In the genomic region with DNA sequence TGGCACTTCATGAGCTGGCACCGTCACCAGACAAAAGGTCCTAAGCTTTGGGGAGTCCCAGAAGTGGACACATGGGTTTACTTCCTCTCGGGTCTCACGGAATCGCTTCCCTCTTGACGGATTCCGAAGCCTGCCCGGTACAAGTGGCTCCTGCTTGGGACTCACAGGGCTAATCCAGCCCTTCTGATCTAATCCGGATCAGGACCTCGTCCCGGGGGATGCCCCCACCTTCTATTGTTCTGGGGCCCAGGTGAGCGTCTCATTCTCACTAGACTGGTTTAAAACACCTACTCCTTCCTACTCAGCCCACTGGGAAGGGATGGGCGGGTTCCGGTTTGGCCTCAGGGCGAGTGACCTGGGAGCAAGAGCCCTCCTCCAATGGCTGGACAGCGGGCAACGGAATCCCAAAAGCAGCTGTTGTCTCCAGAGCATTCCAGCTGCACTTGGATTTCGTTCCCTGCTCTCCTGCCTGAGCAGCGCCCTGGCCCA, we compare ENCODE assay signal across 8 mouse cellular contexts. TPM values are rescaled to one million over a fixed set of nuclear protein-coding genes. Genes with fewer than 3 reads are reported as not detected.
DNase-seq lines count a peak whose midpoint lies in the region; ATAC-seq and TF ChIP-seq lines count a peak whose summit lies in the region.

No protein-coding gene starts in this region.

- peak overlapping the region; percentile 82 for H3K9ac ChIP-seq in forebrain, embryonic 14.5 days (ENCODE audit: low read length)
- peak overlapping the region; percentile 76 for H3K9ac ChIP-seq in stomach, embryonic 14.5 days (replicated peaks; ENCODE audit: low read depth, low read length)

- H3K9me3 ChIP-seq in forebrain, embryonic 14.5 days (replicated peaks; ENCODE audit: control insufficient read depth, low read length): no peaks in the 10 kb centered on the region
- H3K9me3 ChIP-seq in stomach, embryonic 14.5 days (ENCODE audit: control insufficient read depth, low read depth, low read length): no peaks in the 10 kb centered on the region

- peak overlapping the region; percentile 72 for H3K4me3 ChIP-seq in forebrain, embryonic 14.5 days (ENCODE audit: low read depth, low read length)
- H3K4me3 ChIP-seq in kidney, adult 2 months (ENCODE audit: insufficient read depth, low read depth, low read length): peak overlapping the region; percentile 82
- peak overlapping the region; percentile 68 for H3K4me3 ChIP-seq in stomach, embryonic 14.5 days (ENCODE audit: low read depth, low read length)

- H3K27me3 ChIP-seq in forebrain, embryonic 14.5 days (replicated peaks; ENCODE audit: control insufficient read depth, insufficient read depth, low read length): no peaks in the 10 kb centered on the region
- H3K27me3 ChIP-seq in kidney, adult 2 months (replicated peaks; ENCODE audit: control insufficient read depth, insufficient read depth, low read length): no peaks in the 10 kb centered on the region
- H3K27me3 ChIP-seq in stomach, embryonic 14.5 days (ENCODE audit: control insufficient read depth, insufficient read depth, low read length): no peaks in the 10 kb centered on the region

- peak; percentile 53 for DNase-seq in 3134 (ENCODE audit: extremely low read depth, insufficient read length, low spot score)
- peak; percentile 34 for DNase-seq in CD4-positive helper T cell, adult 2 months (ENCODE audit: low read depth, low spot score)
- DNase-seq in forebrain, embryonic 14.5 days (ENCODE audit: low spot score): no peak
- DNase-seq in kidney, adult 2 months: peak; percentile 36
- DNase-seq in lung, postnatal 10 days: peak; percentile 53
- no peak for DNase-seq in cerebellum, postnatal 25 days
- no peak for DNase-seq in frontal cortex, postnatal 10 days (ENCODE audit: low spot score in 2 of 2)

- TF ChIP-seq POLR2A in kidney, adult 2 months (IDR thresholded peaks at IDR 0.05; ENCODE audit: low read depth, low read length): no peak

- peak overlapping the region; percentile 95 for H3K27ac ChIP-seq in forebrain, embryonic 14.5 days (ENCODE audit: low read depth, low read length)
- H3K27ac ChIP-seq in kidney, adult 2 months (ENCODE audit: insufficient read depth, low read depth, low read length): peak overlapping the region; percentile 78
- peak overlapping the region; percentile 93 for H3K27ac ChIP-seq in stomach, embryonic 14.5 days (ENCODE audit: low read length)

- no peak for TF ChIP-seq CTCF in kidney, adult 2 months (conservative IDR thresholded peaks at IDR 0.05; ENCODE audit: insufficient read depth, insufficient read length, low read depth, low read length)

- H3K4me2 ChIP-seq in forebrain, embryonic 14.5 days (ENCODE audit: low read length): peak overlapping the region; percentile 99
- H3K4me2 ChIP-seq in stomach, embryonic 14.5 days (replicated peaks; ENCODE audit: low read depth, low read length): peak overlapping the region; percentile 98

- no peak for ATAC-seq in forebrain, embryonic 14.5 days
- ATAC-seq in stomach, embryonic 14.5 days (ENCODE audit: insufficient number of reproducible peaks, insufficient read depth, low FRiP score, low read depth): no peak

- H3K36me3 ChIP-seq in forebrain, embryonic 14.5 days (ENCODE audit: control insufficient read depth, insufficient read depth, low read length): peaks cover 55% of the 10 kb centered on the region
- H3K36me3 ChIP-seq in kidney, adult 2 months (ENCODE audit: control insufficient read depth, insufficient read depth, low read length): no peaks in the 10 kb centered on the region
- peaks cover 40% of the 10 kb centered on the region for H3K36me3 ChIP-seq in stomach, embryonic 14.5 days (ENCODE audit: control insufficient read depth, insufficient read depth, low read length)

- peaks cover 21% of the 10 kb centered on the region for H3K4me1 ChIP-seq in forebrain, embryonic 14.5 days (ENCODE audit: control insufficient read depth, insufficient read depth, low read length)
- H3K4me1 ChIP-seq in kidney, adult 2 months (ENCODE audit: control insufficient read depth, insufficient read depth, low read length): peaks cover 10% of the 10 kb centered on the region; the same call in 1 of the 2 replicates
- peaks cover 23% of the 10 kb centered on the region for H3K4me1 ChIP-seq in stomach, embryonic 14.5 days (ENCODE audit: control insufficient read depth, insufficient read depth, low read length)

- 12% methylated on average over 18 of the region's 18 CpGs for WGBS in forebrain, embryonic 14.5 days
- 9% methylated on average over 18 of the region's 18 CpGs for WGBS in kidney, adult 2 months
- WGBS in stomach, embryonic 14.5 days: 15% methylated on average over 18 of the region's 18 CpGs

RNA-seq across cellular contexts. Expression of a gene that starts 0.7 kb away (rescaled TPM):
- 82.7 and 105 TPM in 2 replicates for polyA plus RNA-seq in forebrain, embryonic 14.5 days (2014; fragmentation: Nextera tagmentation; extraction: Ambion mirVana)
- polyA plus RNA-seq in kidney, adult 2 months (2012; rRNA removed): 64.7 and 74.3 TPM in 2 replicates
- polyA plus RNA-seq in stomach, embryonic 14.5 days (2014; fragmentation: Nextera tagmentation; extraction: Ambion mirVana): 40.7 and 45.2 TPM in 2 replicates

RNA-seq across cellular contexts. Expression of a gene that starts 1.7 kb away (rescaled TPM):
- polyA plus RNA-seq in forebrain, embryonic 14.5 days (2014; fragmentation: Nextera tagmentation; extraction: Ambion mirVana): 188 and 190 TPM in 2 replicates
- polyA plus RNA-seq in kidney, adult 2 months (2012; rRNA removed): 220 and 295 TPM in 2 replicates
- polyA plus RNA-seq in stomach, embryonic 14.5 days (2014; fragmentation: Nextera tagmentation; extraction: Ambion mirVana): 114 and 135 TPM in 2 replicates

RNA-seq across cellular contexts. Expression of a gene that starts 7.9 kb away (rescaled TPM):
- 125 and 136 TPM in 2 replicates for polyA plus RNA-seq in forebrain, embryonic 14.5 days (2014; fragmentation: Nextera tagmentation; extraction: Ambion mirVana)
- 52.3 and 60.0 TPM in 2 replicates for polyA plus RNA-seq in kidney, adult 2 months (2012; rRNA removed)
- 193 and 198 TPM in 2 replicates for polyA plus RNA-seq in stomach, embryonic 14.5 days (2014; fragmentation: Nextera tagmentation; extraction: Ambion mirVana)

RNA-seq across cellular contexts. Expression of a gene that starts 10.6 kb away (rescaled TPM):
- 162 and 187 TPM in 2 replicates for polyA plus RNA-seq in forebrain, embryonic 14.5 days (2014; fragmentation: Nextera tagmentation; extraction: Ambion mirVana)
- polyA plus RNA-seq in kidney, adult 2 months (2012; rRNA removed): 31.0 and 34.4 TPM in 2 replicates
- polyA plus RNA-seq in stomach, embryonic 14.5 days (2014; fragmentation: Nextera tagmentation; extraction: Ambion mirVana): 85.0 and 88.4 TPM in 2 replicates

RNA-seq across cellular contexts. Expression of a gene that starts 29.5 kb away (rescaled TPM):
- polyA plus RNA-seq in forebrain, embryonic 14.5 days (2014; fragmentation: Nextera tagmentation; extraction: Ambion mirVana): 14.5 and 18.1 TPM in 2 replicates
- 5.3 and 5.8 TPM in 2 replicates for polyA plus RNA-seq in kidney, adult 2 months (2012; rRNA removed)
- polyA plus RNA-seq in stomach, embryonic 14.5 days (2014; fragmentation: Nextera tagmentation; extraction: Ambion mirVana): 6.1 and 6.2 TPM in 2 replicates

Comparison
In these comparisons a context has a peak if more than half of its experiments do, and no peak if none do; other contexts are left out.
1. DNase-seq: peak in 3134 (single experiment), CD4-positive helper T cell, adult 2 months (single experiment), kidney, adult 2 months (single experiment) and lung, postnatal 10 days (single experiment); none in forebrain, embryonic 14.5 days (single experiment), cerebellum, postnatal 25 days (0 of 2) and frontal cortex, postnatal 10 days (0 of 2).
2. Peak in every context shown above with its lines, with median percentiles within 50 percentile points of each other: H3K27ac ChIP-seq and H3K4me3 ChIP-seq.